Mouse (Mus musculus) CD4-positive naive resting alpha-beta T cell, adult 76 days (primary cell): ENCODE data around the gene Plp2. TPM values are rescaled to one million over a fixed set of nuclear protein-coding genes. Genes with fewer than 3 reads are reported as not detected.

Experiments
- total RNA-seq: library from RNA; stranded (reverse); gene quantifications from one replicate; pipeline ENCODE4 v1.2.4, GENCODE M21; 2023

The Plp2 gene
- total RNA-seq: 35.7 TPM

DNA sequence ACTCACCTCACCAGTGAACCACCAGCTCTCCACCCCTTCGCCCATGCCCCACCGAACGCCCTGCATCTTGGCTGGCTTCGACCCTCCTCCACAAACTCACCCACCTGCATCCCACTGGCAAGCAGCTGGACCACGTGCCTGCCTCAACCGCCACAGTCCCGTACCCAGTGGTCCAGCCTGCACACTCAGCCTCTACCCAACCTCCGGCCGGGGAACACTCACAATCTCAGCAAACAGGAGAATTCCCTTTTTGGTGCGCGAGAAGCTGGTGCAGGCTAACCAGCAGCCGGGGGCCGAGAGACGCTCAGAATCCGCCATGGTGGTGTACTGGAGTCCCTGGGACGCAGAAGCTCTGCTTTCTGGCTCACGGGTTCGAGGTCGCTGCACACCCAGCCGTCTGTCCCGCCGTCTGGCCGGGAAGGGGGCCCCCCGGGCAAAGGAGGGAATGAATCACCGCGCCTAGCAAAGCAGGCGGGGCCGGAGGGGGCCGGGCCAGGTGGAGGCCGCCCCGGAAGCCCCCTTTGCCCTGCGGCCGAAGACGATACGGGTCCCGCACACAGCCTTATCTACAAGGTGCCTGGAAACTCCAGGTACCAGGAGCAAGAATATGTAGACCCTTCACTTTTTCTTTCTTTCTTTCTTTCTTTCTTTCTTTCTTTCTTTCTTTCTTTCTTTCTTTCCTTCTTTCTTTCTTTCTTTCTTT is at the start of gene Plp2:
Gene Plp2 (minus strand): TSS at position 470 of the 703 bp plus-strand sequence.

DNA sequence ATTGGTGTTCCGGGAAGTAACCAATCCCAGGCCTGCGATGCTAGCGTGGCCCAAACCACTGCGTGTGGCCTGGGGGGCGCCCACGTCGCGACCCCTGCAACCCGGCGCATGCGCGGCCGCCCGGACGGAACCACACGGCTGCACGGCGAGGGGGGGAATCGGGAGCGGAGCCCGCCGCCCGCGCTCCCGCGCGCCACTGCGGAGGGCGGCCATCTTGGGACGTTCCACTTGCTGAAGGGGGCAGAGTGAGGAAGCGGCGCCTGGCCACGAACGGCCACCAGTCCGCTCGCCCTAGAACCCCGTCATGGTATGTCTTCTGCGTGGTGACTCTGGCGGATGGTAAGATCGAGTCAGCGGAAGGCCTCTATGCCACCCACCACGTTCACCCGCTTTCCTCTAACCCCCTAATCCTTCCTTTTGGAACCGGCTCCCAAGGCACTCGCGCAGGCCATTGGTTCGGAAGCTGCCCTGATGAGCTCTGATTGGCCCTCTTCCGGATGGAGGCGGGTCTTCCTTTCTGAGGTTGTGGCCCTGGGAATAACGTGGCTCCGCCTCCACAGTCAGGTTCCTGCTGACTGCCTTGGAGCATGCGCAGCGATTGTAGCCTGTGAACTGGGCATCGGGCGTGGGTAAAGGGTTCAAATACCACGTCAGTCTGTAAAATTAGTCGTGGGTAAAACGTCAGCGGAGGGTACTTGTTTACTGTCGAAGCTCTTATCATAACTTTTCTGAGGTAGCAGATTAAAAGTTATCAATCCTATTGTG is 43.1 kb upstream of the Plp2 start, which contains the start of gene Wdr45:
Gene Wdr45 (plus strand): TSS at position 199 of the 765 bp plus-strand sequence.

DNA sequence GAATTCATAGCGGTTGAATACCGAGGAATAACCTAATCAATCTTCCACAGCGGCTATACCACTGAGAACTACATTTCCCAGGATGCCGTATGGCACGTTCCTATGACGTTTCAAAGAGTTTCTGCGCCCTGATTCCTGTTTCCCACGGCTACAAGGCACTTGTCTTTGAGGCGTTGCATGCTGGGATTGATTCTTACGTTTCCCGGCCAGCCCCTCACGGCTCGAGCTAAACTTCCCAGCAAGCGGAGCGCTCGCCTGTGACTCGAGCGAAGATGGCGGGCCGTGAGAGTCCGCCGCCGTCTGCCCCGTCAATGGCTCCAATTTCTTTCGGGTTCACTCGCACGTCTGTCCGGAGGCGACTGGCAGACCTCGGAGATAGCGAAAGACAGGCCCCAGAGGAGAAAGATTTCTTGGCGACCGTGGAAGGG is 25.8 kb upstream of the Plp2 start, which contains the start of gene Gpkow:
Gene Gpkow (plus strand): TSS at position 178 of the 428 bp plus-strand sequence.

DNA sequence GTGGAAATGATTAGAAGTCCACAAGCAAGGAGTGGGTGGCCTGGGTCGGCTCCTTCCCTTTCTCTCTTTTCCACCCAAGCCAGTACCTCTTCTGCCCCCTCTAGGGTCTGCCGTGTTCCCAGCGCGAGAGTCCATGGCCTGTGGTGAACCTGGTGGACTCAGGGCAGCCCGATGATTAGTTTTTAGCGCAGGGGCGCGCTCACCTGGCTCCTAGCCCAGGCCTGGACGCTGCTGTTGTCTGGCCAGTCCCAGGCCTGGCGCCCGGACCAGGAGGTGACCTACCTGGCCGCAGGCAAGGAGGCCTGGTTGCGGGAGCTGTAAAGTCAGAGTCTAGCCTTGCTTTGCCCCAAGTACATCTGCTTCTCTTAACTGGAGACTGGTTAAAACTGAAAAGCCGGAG is 9.7 kb upstream of the Plp2 start, which contains the start of gene Magix:
Gene Magix (minus strand): TSS at position 388 of the 400 bp plus-strand sequence.

DNA sequence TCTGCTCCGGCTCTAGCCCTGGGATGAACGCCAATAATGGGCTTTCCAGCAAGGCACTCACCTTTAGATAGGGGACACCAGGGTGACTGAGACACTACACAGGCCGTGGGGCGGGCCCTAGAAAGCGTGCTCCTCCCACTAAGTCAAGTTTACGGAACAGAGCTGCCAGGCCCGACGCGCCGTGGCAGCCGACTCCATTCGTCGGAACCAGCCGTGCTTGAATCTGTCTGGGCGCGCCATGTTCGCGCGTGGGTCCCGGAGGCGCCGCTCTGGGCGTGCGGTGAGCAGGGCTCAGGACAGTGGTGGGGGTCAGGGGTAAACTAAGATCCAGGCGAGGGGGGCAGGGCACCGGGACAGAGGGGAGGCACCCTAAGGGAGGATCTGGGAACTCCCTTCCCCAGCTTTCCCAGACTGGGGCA is 14.0 kb downstream of the Plp2 start, which contains the start of gene Prickle3:
Gene Prickle3 (plus strand): TSS at position 40 of the 419 bp plus-strand sequence.

DNA sequence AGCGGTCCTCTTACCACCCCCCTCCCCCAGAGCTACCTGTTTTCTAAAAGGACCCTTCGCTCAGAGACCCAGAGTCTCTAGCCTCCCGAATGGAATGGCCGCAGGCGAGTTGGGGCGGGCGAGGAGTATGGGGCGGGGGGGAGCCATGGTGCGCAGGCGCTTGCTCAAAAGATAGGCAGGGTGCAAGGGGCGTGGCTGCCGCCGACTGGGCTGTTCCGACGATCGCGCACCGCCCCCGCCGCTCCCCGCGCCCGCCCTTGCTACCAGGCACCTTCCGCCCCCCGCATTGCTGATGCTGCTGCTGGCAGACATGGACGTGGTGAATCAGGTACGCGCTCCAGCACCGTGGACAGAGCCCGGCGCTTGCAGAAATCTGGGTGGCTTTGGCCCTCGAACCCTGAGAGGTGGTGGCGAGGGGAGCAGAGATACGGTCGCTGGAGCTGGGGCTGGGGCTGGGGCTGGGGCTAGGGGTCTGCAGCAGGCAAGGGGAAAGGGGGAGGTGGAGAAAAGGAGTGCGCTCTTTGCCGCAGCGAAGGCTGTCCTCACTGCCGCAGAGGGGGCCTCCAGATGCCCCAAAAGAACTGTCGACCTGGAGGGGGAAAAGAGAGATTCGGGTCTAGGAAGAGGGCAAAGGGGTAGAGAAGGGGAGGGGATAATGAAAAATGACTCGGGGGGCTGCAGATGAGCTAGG is 32.6 kb downstream of the Plp2 start, which contains the start of gene Syp:
Gene Syp (plus strand): TSS at position 71 of the 691 bp plus-strand sequence.

Other genes starting within 250 kb of the Plp2 start
- 8.7 TPM for gene Foxp3, start 97.7 kb downstream of the Plp2 start, total RNA-seq
- gene Ppp1r3f, start 97.1 kb downstream of the Plp2 start, total RNA-seq: 21.7 TPM
- gene Ccdc22, start 65.9 kb downstream of the Plp2 start, total RNA-seq: 33.1 TPM
- gene Cacna1f, start 64.3 kb downstream of the Plp2 start, total RNA-seq: not detected
- 0.79 TPM for gene Syp, start 32.9 kb downstream of the Plp2 start, total RNA-seq
- gene Prickle3, start 14.1 kb downstream of the Plp2 start, total RNA-seq: 29.9 TPM
- not detected for gene Magix, start 9.9 kb upstream of the Plp2 start, total RNA-seq
- gene Gpkow, start 25.7 kb upstream of the Plp2 start, total RNA-seq: 47.4 TPM
- 131 TPM for gene Wdr45, start 42.9 kb upstream of the Plp2 start, total RNA-seq
- not detected for gene Gm45208, start 50.9 kb upstream of the Plp2 start, total RNA-seq
- 13.0 TPM for gene Praf2, start 57.0 kb upstream of the Plp2 start, total RNA-seq
- not detected for gene Ccdc120, start 79.5 kb upstream of the Plp2 start, total RNA-seq
- gene Tfe3, start 91.2 kb upstream of the Plp2 start, total RNA-seq: 23.5 TPM
- 151 TPM for gene Gripap1, start 118.4 kb upstream of the Plp2 start, total RNA-seq
- gene Kcnd1, start 150.9 kb upstream of the Plp2 start, total RNA-seq: 1.4 TPM
- 191 TPM for gene Otud5, start 170.0 kb upstream of the Plp2 start, total RNA-seq
- 44.6 TPM for gene Pim2, start 206.9 kb upstream of the Plp2 start, total RNA-seq
- gene Slc35a2, start 212.6 kb upstream of the Plp2 start, total RNA-seq: 19.1 TPM
- gene Pqbp1, start 227.9 kb upstream of the Plp2 start, total RNA-seq: 70.6 TPM
- gene Timm17b, start 228.0 kb upstream of the Plp2 start, total RNA-seq: 25.7 TPM
- gene Gm10491, start 236.4 kb upstream of the Plp2 start, total RNA-seq: not detected
- gene Gm10490, start 238.2 kb upstream of the Plp2 start, total RNA-seq: not detected
- gene Pcsk1n, start 248.4 kb upstream of the Plp2 start, total RNA-seq: not detected